Mouse (Mus musculus) embryonic facial prominence, embryonic 15.5 days (tissue): ENCODE measurements around the gene Adamtsl3. TPM values are rescaled to one million over a fixed set of nuclear protein-coding genes. Genes with fewer than 3 reads are reported as not detected.

Experiments used
- ATAC-seq: fragments of 200-750 bp; cut with Nextera tagmentation; 2 replicates; pipeline ENCODE4 v1.8.0; 2017; ENCODE audit warnings: low read depth, moderate TSS enrichment; ENCODE audit not compliant: insufficient number of reproducible peaks, low FRiP score, low TSS enrichment
- H3K27ac ChIP-seq: fragments of 300-500 bp; sonication (generic); replicated peaks from 2 replicates; pipeline ENCODE4 v1.5.1; 2015; ENCODE audit warnings: mild to moderate bottlenecking, inconsistent platforms
- H3K27me3 ChIP-seq: fragments of 300-500 bp; sonication (generic); 2 replicates; pipeline ENCODE4 v1.6.1; 2015; ENCODE audit warnings: inconsistent platforms
- H3K36me3 ChIP-seq: fragments of 300-500 bp; sonication (generic); 2 replicates; pipeline ENCODE4 v1.6.1; 2015; ENCODE audit warnings: mild to moderate bottlenecking, inconsistent platforms
- H3K4me1 ChIP-seq: fragments of 300-500 bp; sonication (generic); 2 replicates; pipeline ENCODE4 v1.6.1; 2015; ENCODE audit warnings: inconsistent platforms
- H3K4me2 ChIP-seq: fragments of 300-500 bp; sonication (generic); replicated peaks from 2 replicates; pipeline ENCODE4 v1.6.1; 2015; ENCODE audit warnings: mild to moderate bottlenecking, inconsistent platforms
- H3K4me3 ChIP-seq: fragments of 300-500 bp; sonication (generic); replicated peaks from 2 replicates; pipeline ENCODE4 v1.5.1; 2015; ENCODE audit warnings: mild to moderate bottlenecking, inconsistent platforms
- H3K9ac ChIP-seq: fragments of 300-500 bp; sonication (generic); 2 replicates; pipeline ENCODE4 v1.6.1; 2015; ENCODE audit warnings: inconsistent platforms
- H3K9me3 ChIP-seq: fragments of 300-500 bp; sonication (generic); replicated peaks from 2 replicates; pipeline ENCODE4 v1.6.1; 2016; ENCODE audit warnings: inconsistent platforms
- WGBS: fragments of 180-500 bp; shearing (Covaris S2); methylation state at CpG from one replicate; pipeline ENCODE4 v1.1.7; 2015; 5-methylcytosine and 5-hydroxymethylcytosine counted together
- polyA plus RNA-seq: library from polyadenylated mRNA; unstranded; fragments of >200 nt; fragmentation: Nextera tagmentation; extraction: Ambion mirVana; gene quantifications from 2 replicates; pipeline ENCODE4 v1.2.1, GENCODE M21; 2015

The Adamtsl3 gene
- polyA plus RNA-seq, 1 experiment from 2014 or later = 3.4 TPM

GRCm38 (mm10) chr7:82566688-82567087 lies 231.2 kb downstream of the Adamtsl3 start:
- Histone ChIP-seq H3K4me3 (no peak overlapping the region), H3K36me3 (no peaks in the 10 kb centered on the region), H3K4me2 (no peak overlapping the region), H3K27ac (no peak overlapping the region), H3K4me1 (no peaks in the 10 kb centered on the region), H3K27me3 (no peaks in the 10 kb centered on the region), H3K9ac (no peak overlapping the region), H3K9me3 (no peaks in the 10 kb centered on the region)
- 36% methylated on average over 8 of the region's 8 CpGs for WGBS
- ATAC-seq = no peak

- Histone ChIP-seq H3K9ac (no peak overlapping the region), H3K36me3 (no peaks in the 10 kb centered on the region), H3K9me3 (no peaks in the 10 kb centered on the region), H3K27ac (no peak overlapping the region), H3K4me3 (no peak overlapping the region), H3K27me3 (no peaks in the 10 kb centered on the region), H3K4me2 (no peak overlapping the region), H3K4me1 (no peaks in the 10 kb centered on the region)
- 88% methylated on average over 3 of the region's 3 CpGs for WGBS
- no peak for ATAC-seq
Measured at GRCm38 (mm10) chr7:82567811-82568210, 232.3 kb downstream of the Adamtsl3 start.

DNA sequence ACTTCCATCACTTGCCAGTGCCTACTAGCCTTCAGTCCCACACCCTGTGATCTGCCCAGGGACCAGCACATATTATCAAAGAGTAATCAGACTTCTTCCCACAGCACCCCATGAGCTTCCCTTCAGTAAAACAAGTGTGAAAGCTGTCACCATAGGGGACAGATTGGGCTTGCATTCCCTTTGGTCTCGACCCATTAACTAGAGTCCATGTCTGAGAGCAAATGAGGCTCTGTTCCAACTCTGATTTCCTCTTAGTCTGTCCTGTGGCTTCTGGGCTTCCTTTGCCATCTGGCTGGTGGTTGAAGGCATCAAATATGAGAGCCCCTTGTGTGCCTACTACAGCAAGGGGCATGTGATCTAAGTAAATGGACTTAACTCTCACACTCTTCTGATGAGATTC lies 237.5 kb downstream of the Adamtsl3 start:
- Histone ChIP-seq H3K4me2 (no peak overlapping the region), H3K27me3 (no peaks in the 10 kb centered on the region), H3K9me3 (no peaks in the 10 kb centered on the region), H3K27ac (no peak overlapping the region), H3K9ac (no peak overlapping the region), H3K4me3 (no peak overlapping the region), H3K4me1 (no peaks in the 10 kb centered on the region), H3K36me3 (no peaks in the 10 kb centered on the region)
- ATAC-seq = no peak
- 67% methylated on average over 1 of the region's 1 CpGs for WGBS

GRCm38 (mm10) chr7:82580007-82580406 lies 244.5 kb downstream of the Adamtsl3 start:
- Histone ChIP-seq H3K36me3 (no peaks in the 10 kb centered on the region), H3K4me2 (no peak overlapping the region), H3K27ac (no peak overlapping the region), H3K27me3 (no peaks in the 10 kb centered on the region), H3K4me1 (no peaks in the 10 kb centered on the region), H3K4me3 (no peak overlapping the region), H3K9ac (no peak overlapping the region), H3K9me3 (no peaks in the 10 kb centered on the region)
- no peak; the same call in 1 of the 2 replicates for ATAC-seq
- WGBS = 46% methylated on average over 3 of the region's 3 CpGs

DNA sequence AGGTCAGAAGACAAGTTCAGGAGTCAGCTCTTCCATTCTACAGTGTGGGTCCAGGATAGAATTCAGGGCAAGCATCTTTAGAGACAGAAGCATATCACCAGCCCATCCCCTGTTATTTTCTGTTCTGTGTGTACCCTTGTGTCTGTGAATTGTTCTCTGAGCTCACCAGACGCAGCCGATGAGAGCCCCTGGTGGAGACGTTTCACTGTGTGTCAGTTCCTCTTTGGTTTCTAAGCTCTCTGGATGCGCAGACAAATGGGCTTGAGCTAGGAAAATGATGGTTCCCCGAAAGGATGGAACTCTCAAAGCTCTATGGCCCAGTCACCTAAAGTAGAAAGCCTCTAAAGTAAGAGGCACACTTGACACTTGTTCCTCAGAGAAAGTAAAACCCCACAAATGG lies 246.3 kb downstream of the Adamtsl3 start:
- Histone ChIP-seq H3K4me1 (no peaks in the 10 kb centered on the region), H3K9ac (no peak overlapping the region), H3K27me3 (no peaks in the 10 kb centered on the region), H3K9me3 (no peaks in the 10 kb centered on the region), H3K4me3 (no peak overlapping the region), H3K27ac (no peak overlapping the region), H3K36me3 (no peaks in the 10 kb centered on the region), H3K4me2 (no peak overlapping the region)
- no peak for ATAC-seq
- WGBS = 73% methylated on average over 5 of the region's 5 CpGs

DNA sequence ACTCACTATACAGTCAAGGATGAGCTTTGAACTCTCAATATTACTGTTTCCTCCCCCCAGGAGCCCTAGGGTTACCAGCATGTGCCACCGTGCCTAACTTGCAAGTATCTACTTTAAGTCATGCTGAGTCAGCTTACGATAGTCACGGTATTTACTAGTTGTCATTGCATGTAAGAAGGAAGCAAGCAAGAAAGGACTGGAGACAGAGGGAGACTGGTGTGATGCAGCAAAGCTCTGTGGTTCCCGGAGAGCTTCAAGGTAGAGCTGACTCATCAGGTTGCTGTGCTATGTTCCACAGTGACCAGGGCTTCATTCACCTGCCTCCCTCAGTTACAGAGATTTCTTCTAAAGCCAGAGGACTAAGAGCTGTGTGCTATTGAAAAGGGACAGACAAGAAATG lies 247.0 kb downstream of the Adamtsl3 start:
- Histone ChIP-seq H3K4me3 (no peak overlapping the region), H3K9ac (no peak overlapping the region), H3K4me2 (no peak overlapping the region), H3K27ac (no peak overlapping the region), H3K4me1 (no peaks in the 10 kb centered on the region), H3K9me3 (no peaks in the 10 kb centered on the region), H3K27me3 (no peaks in the 10 kb centered on the region), H3K36me3 (no peaks in the 10 kb centered on the region)
- WGBS = 80% methylated on average over 4 of the region's 4 CpGs
- ATAC-seq = no peak

- WGBS = 78% methylated on average over 6 of the region's 6 CpGs
- Histone ChIP-seq H3K9me3 (no peaks in the 10 kb centered on the region), H3K27ac (no peak overlapping the region), H3K27me3 (no peaks in the 10 kb centered on the region), H3K36me3 (no peaks in the 10 kb centered on the region), H3K9ac (no peak overlapping the region), H3K4me3 (no peak overlapping the region), H3K4me1 (no peaks in the 10 kb centered on the region), H3K4me2 (no peak overlapping the region)
- no peak for ATAC-seq
Measured at GRCm38 (mm10) chr7:82590931-82591330, 255.4 kb downstream of the Adamtsl3 start.

- H3K4me3 ChIP-seq = no peak overlapping the region
- H3K4me2 ChIP-seq = no peak overlapping the region
- no peaks in the 10 kb centered on the region for H3K27me3 ChIP-seq
- 75% methylated on average over 4 of the region's 4 CpGs for WGBS
- no peak for ATAC-seq
- no peaks in the 10 kb centered on the region for H3K4me1 ChIP-seq
- H3K9ac ChIP-seq = no peak overlapping the region
- H3K36me3 ChIP-seq = no peaks in the 10 kb centered on the region
- no peaks in the 10 kb centered on the region for H3K9me3 ChIP-seq
- no peak overlapping the region for H3K27ac ChIP-seq
Measured at GRCm38 (mm10) chr7:82602008-82602407, 266.5 kb downstream of the Adamtsl3 start.

DNA sequence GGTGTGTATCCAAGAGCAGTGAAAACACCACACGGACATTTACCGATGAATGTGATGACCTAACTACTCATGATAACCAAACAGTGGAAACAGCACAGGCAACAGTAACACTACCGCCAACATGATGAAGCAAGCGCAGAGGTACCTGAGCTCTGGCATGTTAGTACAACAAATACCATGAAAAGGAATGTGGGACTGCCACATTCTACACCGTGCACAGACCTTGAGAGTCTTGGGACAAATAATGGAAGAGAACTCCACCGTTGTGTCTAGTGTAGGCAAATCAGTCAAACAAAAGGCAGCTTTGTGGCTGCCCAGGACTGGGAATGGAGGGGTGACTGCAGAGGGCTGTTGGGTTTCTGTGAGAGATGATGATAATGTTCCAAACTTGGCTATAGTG lies 269.9 kb downstream of the Adamtsl3 start:
- ATAC-seq = no peak
- WGBS = 66% methylated on average over 6 of the region's 6 CpGs
- no peak overlapping the region for H3K27ac ChIP-seq
- H3K4me2 ChIP-seq = no peak overlapping the region
- H3K4me1 ChIP-seq = no peaks in the 10 kb centered on the region
- no peak overlapping the region for H3K9ac ChIP-seq
- no peaks in the 10 kb centered on the region for H3K36me3 ChIP-seq
- no peaks in the 10 kb centered on the region for H3K9me3 ChIP-seq
- H3K27me3 ChIP-seq = no peaks in the 10 kb centered on the region
- H3K4me3 ChIP-seq = no peak overlapping the region

DNA sequence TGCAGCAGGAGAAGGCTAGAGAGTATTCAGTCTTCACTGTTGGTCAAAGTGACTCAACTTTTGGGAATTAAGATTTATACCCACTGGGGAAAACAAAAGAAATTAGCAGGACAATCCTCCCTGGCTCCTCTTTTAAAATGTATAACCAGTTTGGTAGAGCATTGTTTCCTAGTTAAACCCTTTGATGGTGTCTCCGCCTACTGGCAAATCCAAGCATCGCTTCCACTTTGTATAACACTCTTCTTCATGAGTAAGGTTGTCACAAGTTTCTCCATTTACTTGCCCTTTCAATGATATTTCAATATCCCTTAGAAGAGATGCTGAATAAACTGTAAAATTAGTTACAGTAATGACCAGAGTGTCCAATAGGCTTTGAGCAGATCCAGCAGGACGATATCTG lies 274.1 kb downstream of the Adamtsl3 start:
- Histone ChIP-seq H3K4me2 (no peak overlapping the region), H3K36me3 (no peaks in the 10 kb centered on the region), H3K4me3 (no peak overlapping the region), H3K27me3 (no peaks in the 10 kb centered on the region), H3K27ac (no peak overlapping the region), H3K4me1 (no peaks in the 10 kb centered on the region), H3K9ac (no peak overlapping the region), H3K9me3 (no peaks in the 10 kb centered on the region)
- 63% methylated on average over 3 of the region's 3 CpGs for WGBS
- no peak for ATAC-seq

DNA sequence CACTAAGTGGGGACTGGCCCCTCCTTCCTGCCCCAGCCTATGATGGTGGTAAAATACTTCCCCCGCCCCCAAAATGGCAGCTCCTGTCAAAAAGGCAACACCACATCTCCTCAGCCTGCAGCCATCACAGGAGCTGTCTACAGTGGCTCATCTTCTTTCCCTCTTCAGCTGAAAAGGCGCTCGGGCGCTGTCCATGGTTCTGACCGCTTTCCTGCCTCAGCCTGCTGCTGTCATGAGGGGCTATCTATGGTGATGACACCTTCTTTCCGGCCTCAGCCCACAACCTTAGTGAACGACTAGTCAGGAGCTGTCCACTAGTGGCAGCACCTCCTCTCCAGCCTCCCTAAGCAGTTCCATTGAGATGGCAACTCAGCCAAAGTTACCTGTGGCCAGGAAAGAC lies 289.8 kb downstream of the Adamtsl3 start:
- H3K9me3 ChIP-seq = no peaks in the 10 kb centered on the region
- H3K27me3 ChIP-seq = no peaks in the 10 kb centered on the region
- no peak for ATAC-seq
- H3K36me3 ChIP-seq = no peaks in the 10 kb centered on the region
- WGBS = 13% methylated on average over 7 of the region's 7 CpGs
- no peak overlapping the region for H3K4me3 ChIP-seq
- H3K27ac ChIP-seq = no peak overlapping the region
- H3K9ac ChIP-seq = no peak overlapping the region
- no peaks in the 10 kb centered on the region for H3K4me1 ChIP-seq
- no peak overlapping the region for H3K4me2 ChIP-seq

DNA sequence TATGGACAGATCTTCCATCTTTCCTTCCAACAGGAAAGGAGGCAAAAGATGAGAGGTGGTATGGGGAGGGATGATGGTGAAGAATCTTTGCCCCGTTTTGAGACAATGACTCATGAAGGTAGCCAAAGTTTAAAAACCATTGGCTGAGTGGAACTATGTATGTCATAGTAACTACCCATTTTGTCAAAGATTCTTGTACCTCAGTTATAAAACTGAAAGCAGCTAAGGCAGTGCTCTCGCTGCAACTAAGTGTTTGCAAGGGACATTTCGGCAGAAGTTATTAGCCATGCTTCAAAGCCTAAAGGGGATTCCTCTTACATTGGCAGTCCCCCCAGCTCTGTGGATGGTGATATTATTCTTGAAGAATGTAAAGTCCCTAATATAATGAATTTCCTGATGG lies 311.7 kb downstream of the Adamtsl3 start:
- no peak overlapping the region for H3K4me2 ChIP-seq
- no peaks in the 10 kb centered on the region for H3K9me3 ChIP-seq
- peaks cover 9% of the 10 kb centered on the region; the same call in 1 of the 2 replicates for H3K4me1 ChIP-seq
- H3K27ac ChIP-seq = no peak overlapping the region
- H3K27me3 ChIP-seq = no peaks in the 10 kb centered on the region
- H3K36me3 ChIP-seq = 0 out of 2 replicates have a peak, but pooled peaks cover 3% of the 10 kb centered on the region
- 83% methylated on average over 3 of the region's 3 CpGs for WGBS
- no peak overlapping the region for H3K4me3 ChIP-seq
- H3K9ac ChIP-seq = no peak overlapping the region
- no peak for ATAC-seq
